Mouse (Mus musculus) limb, embryonic 15.5 days (tissue): ENCODE results near the gene Dusp6. TPM values are rescaled to one million over a fixed set of nuclear protein-coding genes. Genes with fewer than 3 reads are reported as not detected.

Experiments
- ATAC-seq: fragments of 200-750 bp; cut with Nextera tagmentation; 2 replicates; pipeline ENCODE4 v1.8.0; 2017; ENCODE audit warnings: low read depth, moderate TSS enrichment; ENCODE audit not compliant: insufficient number of reproducible peaks, low FRiP score, low TSS enrichment
- H3K27ac ChIP-seq: fragments of 300-500 bp; sonication (generic); 2 replicates; pipeline ENCODE4 v1.5.1; 2015; ENCODE audit warnings: moderate library complexity, mild to moderate bottlenecking, inconsistent platforms
- H3K27me3 ChIP-seq: fragments of 300-500 bp; sonication (generic); 2 replicates; pipeline ENCODE4 v1.6.1; 2015; ENCODE audit warnings: inconsistent platforms
- H3K36me3 ChIP-seq: fragments of 300-500 bp; sonication (generic); 2 replicates; pipeline ENCODE4 v1.6.1; 2015; ENCODE audit warnings: inconsistent platforms
- H3K4me1 ChIP-seq: fragments of 300-500 bp; sonication (generic); 2 replicates; pipeline ENCODE4 v1.6.1; 2015; ENCODE audit warnings: inconsistent platforms
- H3K4me2 ChIP-seq: fragments of 300-500 bp; sonication (generic); 2 replicates; pipeline ENCODE4 v1.6.1; 2015; ENCODE audit warnings: mild to moderate bottlenecking, inconsistent platforms
- H3K4me3 ChIP-seq: fragments of 300-500 bp; sonication (generic); 2 replicates; pipeline ENCODE4 v1.5.1; 2015; ENCODE audit warnings: mild to moderate bottlenecking, inconsistent platforms
- H3K9ac ChIP-seq: fragments of 300-500 bp; sonication (generic); 2 replicates; pipeline ENCODE4 v1.6.1; 2015; ENCODE audit warnings: inconsistent platforms
- H3K9me3 ChIP-seq: fragments of 300-500 bp; sonication (generic); 2 replicates; pipeline ENCODE4 v1.6.1; 2016; ENCODE audit warnings: inconsistent platforms
- WGBS: fragments of 180-500 bp; shearing (Covaris S2); methylation state at CpG from one replicate; pipeline ENCODE4 v1.1.7; 2015; 5-methylcytosine and 5-hydroxymethylcytosine counted together
- polyA plus RNA-seq: library from polyadenylated mRNA; unstranded; fragments of >200 nt; fragmentation: Nextera tagmentation; extraction: Ambion mirVana; gene quantifications from 2 replicates; pipeline ENCODE4 v1.2.1, GENCODE M21; 2015

Dusp6 gene
- polyA plus RNA-seq, 1 experiment from 2014 or later: 66.8 TPM

DNA sequence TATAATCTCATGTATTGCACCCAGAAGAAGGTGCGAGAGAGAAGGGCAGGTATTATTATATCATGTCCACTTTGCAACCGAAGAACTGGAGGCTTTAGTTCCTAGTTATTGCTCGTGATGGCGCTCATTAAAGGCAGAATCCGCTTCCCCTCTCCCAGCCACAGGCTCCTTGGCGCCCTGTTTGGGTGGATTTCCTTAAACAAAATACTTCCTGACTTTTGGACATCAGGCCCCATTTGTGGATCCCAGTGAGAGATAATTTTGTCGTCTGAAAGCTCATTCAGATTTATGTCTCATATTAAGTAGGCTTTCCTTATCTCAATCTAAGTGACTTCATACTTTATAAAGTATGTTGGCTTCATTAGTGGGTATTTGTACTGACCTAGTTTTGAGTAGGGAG, 23.2 kb downstream of the Dusp6 start:
- ATAC-seq: no peak
- no peak overlapping the region for H3K4me2 ChIP-seq
- no peaks in the 10 kb centered on the region for H3K27me3 ChIP-seq
- H3K9ac ChIP-seq: no peak overlapping the region
- H3K4me3 ChIP-seq: no peak overlapping the region
- 46% methylated on average over 7 of the region's 7 CpGs for WGBS
- H3K36me3 ChIP-seq: no peaks in the 10 kb centered on the region
- H3K4me1 ChIP-seq: peaks cover 4% of the 10 kb centered on the region; the same call in 1 of the 2 replicates
- H3K9me3 ChIP-seq: no peaks in the 10 kb centered on the region
- no peak overlapping the region for H3K27ac ChIP-seq

DNA sequence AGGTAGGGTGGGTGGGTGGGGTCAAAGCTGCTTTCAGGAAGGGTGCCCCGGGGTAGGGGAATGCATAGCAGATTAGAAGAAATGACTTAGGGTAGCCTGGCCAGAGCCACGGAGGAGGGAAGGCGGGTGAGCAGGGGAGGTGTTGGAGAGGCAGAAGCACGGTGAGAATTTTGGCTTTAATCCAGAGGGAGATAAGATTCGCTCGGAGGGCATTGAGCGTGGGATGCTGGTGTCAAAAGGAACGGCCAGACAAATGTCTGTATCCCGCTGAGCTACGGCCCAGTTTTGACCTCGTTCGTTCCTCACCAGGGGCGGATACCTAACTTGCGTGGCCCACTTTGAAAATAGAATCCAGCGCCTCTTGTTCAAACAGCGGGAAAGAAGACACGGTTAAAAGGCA, 23.8 kb downstream of the Dusp6 start:
- no peaks in the 10 kb centered on the region for H3K9me3 ChIP-seq
- no peaks in the 10 kb centered on the region for H3K36me3 ChIP-seq
- no peaks in the 10 kb centered on the region for H3K27me3 ChIP-seq
- ATAC-seq: no peak
- no peak overlapping the region for H3K9ac ChIP-seq
- H3K4me3 ChIP-seq: no peak overlapping the region
- no peak overlapping the region for H3K27ac ChIP-seq
- WGBS: 15% methylated on average over 17 of the region's 17 CpGs
- peaks cover 4% of the 10 kb centered on the region; the same call in 1 of the 2 replicates for H3K4me1 ChIP-seq
- peak overlapping the region; percentile 24 for H3K4me2 ChIP-seq

DNA sequence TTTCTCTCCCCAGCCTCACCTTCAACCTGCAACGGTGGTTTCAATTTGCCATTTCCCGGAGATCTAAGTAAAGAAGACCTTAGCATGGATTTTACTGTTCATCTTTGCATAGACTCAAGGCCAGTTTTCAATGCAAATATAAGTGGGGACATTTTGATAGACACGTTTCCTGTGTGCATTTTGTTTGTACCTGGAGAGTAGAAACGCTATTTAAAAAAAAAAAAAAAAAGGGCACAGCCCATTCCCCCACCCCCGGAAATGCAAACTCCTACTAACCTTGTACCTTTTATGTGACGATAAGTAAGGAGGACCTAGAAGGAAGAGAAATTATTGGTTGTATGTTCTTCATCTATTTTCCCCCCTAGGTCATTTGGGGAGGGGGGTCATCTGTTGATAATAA, 24.2 kb downstream of the Dusp6 start:
- no peaks in the 10 kb centered on the region for H3K27me3 ChIP-seq
- H3K27ac ChIP-seq: no peak overlapping the region
- peak overlapping the region; percentile 24 for H3K4me2 ChIP-seq
- no peak overlapping the region for H3K4me3 ChIP-seq
- H3K4me1 ChIP-seq: peaks cover 4% of the 10 kb centered on the region; the same call in 1 of the 2 replicates
- H3K9ac ChIP-seq: no peak overlapping the region
- H3K36me3 ChIP-seq: no peaks in the 10 kb centered on the region
- no peaks in the 10 kb centered on the region for H3K9me3 ChIP-seq
- no peak for ATAC-seq
- WGBS: 40% methylated on average over 6 of the region's 6 CpGs

DNA sequence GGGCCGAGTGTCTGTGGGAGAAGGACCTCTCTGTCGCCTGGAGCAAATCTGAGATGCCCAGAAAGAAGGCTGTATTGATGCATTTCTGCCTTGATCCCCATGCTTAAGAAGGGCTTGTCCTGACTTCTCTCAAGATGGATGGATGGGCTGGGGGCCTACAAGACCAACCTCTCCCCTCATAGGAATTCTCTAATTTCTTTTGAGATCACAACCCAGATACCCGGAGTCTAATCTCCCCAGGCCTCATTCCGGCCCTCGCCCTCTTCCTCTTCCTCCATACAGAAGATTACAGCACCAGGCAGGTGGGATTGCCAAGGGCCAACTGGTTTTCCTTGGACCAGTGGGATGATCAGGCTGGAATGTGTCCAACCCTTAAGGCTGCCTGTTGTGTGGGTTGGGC, 26.1 kb downstream of the Dusp6 start:
- ATAC-seq: no peak
- H3K27me3 ChIP-seq: no peaks in the 10 kb centered on the region
- H3K9me3 ChIP-seq: no peaks in the 10 kb centered on the region
- WGBS: 62% methylated on average over 5 of the region's 5 CpGs
- peaks cover 4% of the 10 kb centered on the region; the same call in 1 of the 2 replicates for H3K4me1 ChIP-seq
- no peaks in the 10 kb centered on the region for H3K36me3 ChIP-seq
- H3K9ac ChIP-seq: no peak overlapping the region
- no peak overlapping the region for H3K27ac ChIP-seq
- no peak overlapping the region for H3K4me2 ChIP-seq
- H3K4me3 ChIP-seq: no peak overlapping the region

DNA sequence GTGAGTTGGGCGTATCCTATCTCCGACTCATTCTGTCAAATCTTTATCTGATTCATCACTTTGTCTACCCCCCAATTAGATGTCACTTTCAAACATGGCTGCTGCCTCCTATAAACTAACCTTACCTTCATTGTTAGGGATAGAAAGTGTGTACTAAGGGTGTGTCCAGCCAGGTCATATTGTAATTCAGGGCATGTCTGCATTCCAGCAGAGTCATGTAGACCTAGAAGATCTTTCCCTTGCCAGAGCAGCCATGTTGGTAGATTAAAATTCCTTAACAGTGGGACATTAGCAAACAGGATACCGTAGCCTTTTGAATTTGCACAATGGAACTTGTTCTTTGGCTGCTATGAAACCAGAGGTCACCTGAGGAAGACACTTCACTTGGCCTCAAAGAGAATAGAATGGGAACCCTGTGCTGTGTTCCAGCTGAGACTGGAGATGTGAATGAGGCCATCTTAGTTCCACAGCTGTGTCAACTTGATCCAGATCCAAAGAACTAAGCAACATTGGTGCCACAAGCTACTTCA, 30.1 kb downstream of the Dusp6 start:
- Histone ChIP-seq H3K36me3 (no peaks in the 10 kb centered on the region), H3K9me3 (no peaks in the 10 kb centered on the region), H3K27ac (no peak overlapping the region), H3K4me1 (no peaks in the 10 kb centered on the region), H3K4me3 (no peak overlapping the region), H3K9ac (no peak overlapping the region), H3K27me3 (no peaks in the 10 kb centered on the region), H3K4me2 (no peak overlapping the region)
- 91% methylated on average over 3 of the region's 3 CpGs for WGBS
- no peak for ATAC-seq

DNA sequence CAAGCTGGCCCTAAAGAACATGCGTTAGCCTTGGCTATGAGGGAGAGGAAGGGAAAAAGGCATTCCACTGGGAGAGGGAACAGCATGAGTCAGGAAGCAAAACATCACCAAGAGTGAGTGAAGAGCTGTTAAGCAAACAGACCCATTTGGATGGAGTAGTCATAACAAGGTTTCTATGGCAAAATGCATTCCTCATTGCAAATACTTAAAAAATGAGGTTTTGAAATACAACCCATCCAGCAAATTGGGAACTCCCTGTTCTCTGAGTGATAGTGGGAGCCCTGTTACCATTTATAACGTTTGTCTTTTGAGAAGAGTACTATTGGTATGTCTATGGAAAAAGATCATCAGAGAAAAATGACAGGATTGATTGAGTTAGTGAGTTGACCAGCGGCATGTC, 34.7 kb downstream of the Dusp6 start:
- Histone ChIP-seq H3K27me3 (no peaks in the 10 kb centered on the region), H3K36me3 (no peaks in the 10 kb centered on the region), H3K4me3 (no peak overlapping the region), H3K4me1 (peaks cover 11% of the 10 kb centered on the region; the same call in 1 of the 2 replicates), H3K9me3 (no peaks in the 10 kb centered on the region), H3K27ac (no peak overlapping the region), H3K4me2 (no peak overlapping the region), H3K9ac (no peak overlapping the region)
- no peak for ATAC-seq
- 62% methylated on average over 3 of the region's 3 CpGs for WGBS

DNA sequence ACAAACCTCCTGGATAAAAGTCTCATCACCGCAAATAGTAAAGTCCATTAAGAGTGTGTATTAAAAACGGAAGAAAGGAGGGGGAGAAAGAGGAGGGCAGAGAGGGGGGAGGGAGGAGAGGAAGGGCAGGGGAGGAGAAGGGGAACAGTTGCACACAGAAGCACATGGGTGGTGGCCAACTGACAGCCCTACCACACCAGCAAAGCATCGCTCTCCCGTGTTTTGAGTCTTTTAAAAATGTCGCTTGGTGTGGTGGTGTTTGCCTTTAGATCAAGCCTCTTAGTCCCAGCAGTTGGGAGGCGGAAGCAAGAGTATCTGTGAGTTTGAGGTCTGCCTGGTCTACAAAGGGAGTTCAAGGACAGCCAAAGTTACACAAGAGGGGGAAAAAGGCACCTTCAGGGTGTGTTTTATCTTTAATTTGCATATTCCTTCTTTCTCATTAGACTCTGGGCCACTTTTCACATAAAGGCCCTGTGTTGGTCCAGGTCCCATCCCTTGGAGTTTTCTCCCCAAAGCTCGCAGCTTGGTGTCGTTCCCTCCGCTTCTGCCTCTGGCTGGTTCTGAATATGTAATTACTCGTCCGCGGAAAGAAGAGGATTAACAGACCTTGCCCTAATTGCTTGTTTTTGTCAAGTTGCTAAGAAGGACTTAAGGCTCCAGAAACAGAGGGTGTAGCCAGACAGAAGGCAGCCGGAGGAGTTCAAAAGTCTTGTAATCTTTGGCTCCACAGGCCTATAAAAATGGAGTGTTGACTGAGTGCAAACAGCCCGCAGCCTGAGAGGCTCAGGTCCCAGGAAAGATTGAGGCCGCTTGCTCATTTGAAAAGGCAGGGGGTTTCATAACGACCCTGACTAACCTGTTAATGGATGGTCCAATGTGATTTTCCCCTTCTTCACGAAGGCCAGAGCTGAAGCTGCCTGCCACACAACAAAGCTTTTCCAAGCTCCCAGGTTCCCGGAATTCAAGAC, 35.6 kb downstream of the Dusp6 start:
- Histone ChIP-seq H3K4me3 (no peak overlapping the region), H3K4me2 (no peak overlapping the region), H3K9me3 (no peaks in the 10 kb centered on the region), H3K27ac (no peak overlapping the region), H3K9ac (no peak overlapping the region), H3K4me1 (peaks cover 11% of the 10 kb centered on the region; the same call in 1 of the 2 replicates), H3K36me3 (no peaks in the 10 kb centered on the region), H3K27me3 (no peaks in the 10 kb centered on the region)
- WGBS: 22% methylated on average over 18 of the region's 18 CpGs
- no peak for ATAC-seq

DNA sequence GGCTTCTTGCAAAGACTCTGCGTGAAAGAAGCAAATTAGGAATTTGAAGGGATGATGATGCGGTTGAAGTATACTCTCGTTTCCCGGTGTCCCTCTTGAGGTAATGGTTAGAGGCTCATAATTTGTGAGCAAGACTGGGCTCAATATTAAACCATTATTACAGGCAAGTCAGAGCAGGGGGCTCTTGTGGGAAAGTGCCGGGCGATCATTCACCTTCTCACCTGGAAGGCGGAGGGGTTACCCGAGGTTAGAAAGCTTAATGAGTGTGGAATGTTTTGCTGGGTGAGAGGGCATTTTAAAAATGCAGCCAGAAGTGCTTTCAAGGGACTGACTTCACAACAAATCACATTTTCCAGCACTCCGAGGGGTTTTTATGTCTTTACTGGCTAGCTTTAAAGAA, 36.3 kb downstream of the Dusp6 start:
- Histone ChIP-seq H3K27me3 (no peaks in the 10 kb centered on the region), H3K27ac (no peak overlapping the region), H3K36me3 (no peaks in the 10 kb centered on the region), H3K9me3 (no peaks in the 10 kb centered on the region), H3K4me2 (no peak overlapping the region), H3K4me3 (no peak overlapping the region), H3K9ac (no peak overlapping the region), H3K4me1 (peaks cover 11% of the 10 kb centered on the region; the same call in 1 of the 2 replicates)
- ATAC-seq: no peak
- WGBS: 20% methylated on average over 9 of the region's 9 CpGs

DNA sequence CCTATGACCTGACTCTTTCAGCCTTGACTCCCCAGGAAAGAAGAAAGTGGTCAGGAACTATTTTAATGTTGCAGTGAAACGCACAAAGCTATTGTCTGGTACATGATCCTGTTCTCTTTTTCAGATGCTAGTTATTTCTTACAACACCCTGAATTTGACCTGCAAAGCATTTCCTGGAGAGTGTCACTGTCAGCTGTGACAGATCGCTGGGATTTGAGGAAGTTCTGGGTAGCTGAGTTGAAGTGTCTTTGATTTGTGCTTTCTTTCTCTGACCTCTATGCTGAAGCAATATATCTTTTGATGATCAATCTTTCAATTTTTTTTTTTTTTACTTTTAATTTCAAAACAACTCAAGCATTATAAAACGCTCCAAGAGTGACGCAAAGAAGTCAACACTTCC, 39.0 kb downstream of the Dusp6 start:
- no peaks in the 10 kb centered on the region for H3K36me3 ChIP-seq
- H3K27ac ChIP-seq: no peak overlapping the region
- H3K4me3 ChIP-seq: no peak overlapping the region
- no peak overlapping the region for H3K4me2 ChIP-seq
- no peak overlapping the region for H3K9ac ChIP-seq
- 59% methylated on average over 4 of the region's 4 CpGs for WGBS
- ATAC-seq: no peak
- no peaks in the 10 kb centered on the region for H3K9me3 ChIP-seq
- no peaks in the 10 kb centered on the region for H3K27me3 ChIP-seq
- peaks cover 11% of the 10 kb centered on the region; the same call in 1 of the 2 replicates for H3K4me1 ChIP-seq

DNA sequence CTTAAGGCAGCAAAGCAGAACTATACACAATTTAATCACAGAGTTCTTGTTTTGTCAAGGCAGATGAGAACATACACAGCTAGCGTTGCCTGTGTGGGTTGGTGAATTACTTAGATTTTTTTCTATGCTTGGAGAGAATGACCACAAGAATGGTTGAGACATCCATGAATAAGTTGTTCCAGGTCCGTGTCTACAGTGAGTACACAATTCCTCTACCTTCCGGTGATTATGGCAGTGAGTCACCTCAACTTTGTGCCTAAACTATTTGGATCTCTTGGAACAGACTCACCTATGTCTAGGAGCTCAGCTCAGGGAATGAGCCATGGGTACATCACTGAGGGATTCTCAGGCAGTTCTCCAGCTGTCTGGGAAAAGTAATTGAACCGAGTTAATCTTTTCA, 45.8 kb downstream of the Dusp6 start:
- Histone ChIP-seq H3K27ac (no peak overlapping the region), H3K27me3 (no peaks in the 10 kb centered on the region), H3K9ac (no peak overlapping the region), H3K4me2 (no peak overlapping the region), H3K4me1 (no peaks in the 10 kb centered on the region), H3K4me3 (no peak overlapping the region), H3K9me3 (no peaks in the 10 kb centered on the region), H3K36me3 (no peaks in the 10 kb centered on the region)
- WGBS: 90% methylated on average over 4 of the region's 4 CpGs
- no peak for ATAC-seq

DNA sequence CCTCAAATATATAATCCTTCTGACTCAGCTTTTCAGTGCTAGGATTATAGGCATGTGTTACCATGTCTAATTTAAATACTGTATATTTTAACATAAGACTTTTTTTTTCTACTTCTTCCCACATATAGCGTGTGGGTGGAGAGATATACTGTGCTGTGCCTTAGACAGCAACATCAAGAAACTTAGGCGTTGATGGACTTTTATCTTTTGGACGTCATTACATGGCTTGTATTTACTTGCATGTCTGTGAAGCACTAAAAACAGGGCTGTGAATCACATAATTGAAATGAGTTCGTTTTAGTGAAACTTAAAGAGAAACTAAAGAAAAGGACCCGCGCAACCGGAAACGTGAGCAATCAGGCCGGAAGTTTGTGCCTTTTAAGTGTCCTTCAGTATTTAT, 46.6 kb downstream of the Dusp6 start:
- 67% methylated on average over 9 of the region's 9 CpGs for WGBS
- H3K9ac ChIP-seq: no peak overlapping the region
- H3K4me1 ChIP-seq: no peaks in the 10 kb centered on the region
- no peak overlapping the region for H3K4me2 ChIP-seq
- H3K36me3 ChIP-seq: no peaks in the 10 kb centered on the region
- H3K4me3 ChIP-seq: no peak overlapping the region
- no peaks in the 10 kb centered on the region for H3K27me3 ChIP-seq
- no peak overlapping the region for H3K27ac ChIP-seq
- no peaks in the 10 kb centered on the region for H3K9me3 ChIP-seq
- ATAC-seq: no peak

DNA sequence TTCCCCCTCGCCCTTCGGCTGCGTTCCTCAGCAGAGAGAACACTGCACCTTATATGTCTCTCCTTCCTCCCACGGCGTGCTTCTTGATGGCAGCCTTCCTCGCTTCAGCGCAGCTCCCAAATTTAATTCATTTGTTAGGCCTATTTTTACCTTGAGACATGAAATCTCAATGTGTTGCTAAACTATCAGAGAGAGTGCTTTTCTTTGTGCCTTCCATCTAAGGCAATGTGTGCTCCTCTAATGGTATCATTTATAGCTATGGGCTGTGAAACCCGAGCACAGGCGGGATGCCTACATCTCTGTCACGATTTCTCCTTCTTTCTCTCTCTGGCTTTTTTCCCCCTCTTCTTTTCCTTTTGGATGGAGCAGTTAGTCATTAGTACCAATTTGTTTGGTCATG, 47.2 kb downstream of the Dusp6 start:
- H3K4me2 ChIP-seq: no peak overlapping the region
- no peak overlapping the region for H3K27ac ChIP-seq
- no peak overlapping the region for H3K9ac ChIP-seq
- no peaks in the 10 kb centered on the region for H3K4me1 ChIP-seq
- H3K4me3 ChIP-seq: no peak overlapping the region
- no peaks in the 10 kb centered on the region for H3K36me3 ChIP-seq
- no peaks in the 10 kb centered on the region for H3K27me3 ChIP-seq
- 78% methylated on average over 10 of the region's 10 CpGs for WGBS
- no peak for ATAC-seq
- H3K9me3 ChIP-seq: no peaks in the 10 kb centered on the region
